Mouse (Mus musculus): ENCODE measurements at regions not wholly inside any gene's neighbourhood (a gene's known extent, or its start where the extent isn't known, plus 50 kb on each side); places are given as distances from the start of the nearest gene placed in this dataset.

GRCm38 (mm10) chr9:61315371-61316298 lies 56.5 kb upstream of the Tle3 start:
- no peak for TF ChIP-seq ZNF384 (IDR thresholded peaks at IDR 0.05; ENCODE audit: low read depth, low read length)
- no peak for TF ChIP-seq MAFK (IDR thresholded peaks at IDR 0.05; ENCODE audit: insufficient read depth, low read depth, low read length)
- TF ChIP-seq CHD2 (IDR thresholded peaks at IDR 0.05; ENCODE audit: low read depth, low read length) = no peak
- TF ChIP-seq HCFC1 (IDR thresholded peaks at IDR 0.05; ENCODE audit: borderline replicate concordance, insufficient read depth, low read length) = no peak
- no peak for TF ChIP-seq ZC3H11A (IDR thresholded peaks at IDR 0.05; ENCODE audit: borderline replicate concordance, low read depth, low read length)
- no peaks in the 10 kb centered on the region for H3K36me3 ChIP-seq (ENCODE audit: control insufficient read depth, insufficient read depth, low read length, poor library complexity, severe bottlenecking)
- no peak for DNase-seq (ENCODE audit: low read depth, low spot score)
- H3K4me1 ChIP-seq (ENCODE audit: control insufficient read depth in 2 of 2, insufficient read depth in 2 of 2, low read length in 2 of 2, poor library complexity in 1 of 2) = peaks cover 12 to 27% of the 10 kb centered on the region in 2 experiments
- H3K9ac ChIP-seq (ENCODE audit: insufficient read depth, low read depth, low read length, poor library complexity, severe bottlenecking) = peak overlapping the region; percentile 8; the same call in 1 of the 2 replicates
- no peaks in the 10 kb centered on the region for H3K9me3 ChIP-seq (ENCODE audit: control insufficient read depth, insufficient read depth, low read depth, low read length)
- no peak overlapping the region for H3K27ac ChIP-seq (ENCODE audit: insufficient read depth, low read depth, low read length, poor library complexity, severe bottlenecking)
- H3K4me3 ChIP-seq (ENCODE audit: insufficient read depth in 1 of 2, low read depth in 1 of 2, low read length in 2 of 2, poor library complexity in 1 of 2, severe bottlenecking in 1 of 2) = no peak overlapping the region
- in situ Hi-C loops (cut with MboI; ENCODE audit: low sequenced_read_pairs in 2 of 2, unreplicated experiment in 2 of 2) = no loop called here

GRCm38 (mm10) chr9:61316442-61316841 lies 55.7 kb upstream of the Tle3 start:
- in situ Hi-C loops (cut with MboI; ENCODE audit: low sequenced_read_pairs in 2 of 2, unreplicated experiment in 2 of 2) = no loop called here
- DNase-seq (ENCODE audit: low read depth, low spot score) = no peak
- Histone ChIP-seq H3K27ac (ENCODE audit: insufficient read depth, low read depth, low read length, poor library complexity, severe bottlenecking) (no peak overlapping the region), H3K9ac (ENCODE audit: insufficient read depth, low read depth, low read length, poor library complexity, severe bottlenecking) (no peak overlapping the region), H3K4me1 (ENCODE audit: control insufficient read depth in 2 of 2, insufficient read depth in 2 of 2, low read length in 2 of 2, poor library complexity in 1 of 2) (peaks cover 12 to 28% of the 10 kb centered on the region in 2 experiments), H3K4me3 (ENCODE audit: insufficient read depth in 1 of 2, low read depth in 1 of 2, low read length in 2 of 2, poor library complexity in 1 of 2, severe bottlenecking in 1 of 2) (no peak overlapping the region), H3K36me3 (ENCODE audit: control insufficient read depth, insufficient read depth, low read length, poor library complexity, severe bottlenecking) (no peaks in the 10 kb centered on the region), H3K9me3 (ENCODE audit: control insufficient read depth, insufficient read depth, low read depth, low read length) (no peaks in the 10 kb centered on the region)
- no peak for TF ChIP-seq ZC3H11A (IDR thresholded peaks at IDR 0.05; ENCODE audit: borderline replicate concordance, low read depth, low read length)
- no peak for TF ChIP-seq ZNF384 (IDR thresholded peaks at IDR 0.05; ENCODE audit: low read depth, low read length)
- TF ChIP-seq MAFK (IDR thresholded peaks at IDR 0.05; ENCODE audit: insufficient read depth, low read depth, low read length) = no peak
- TF ChIP-seq CHD2 (IDR thresholded peaks at IDR 0.05; ENCODE audit: low read depth, low read length) = no peak
- TF ChIP-seq HCFC1 (IDR thresholded peaks at IDR 0.05; ENCODE audit: borderline replicate concordance, insufficient read depth, low read length) = no peak

- H3K36me3 ChIP-seq (ENCODE audit: control insufficient read depth, insufficient read depth, low read length, poor library complexity, severe bottlenecking) = no peaks in the 10 kb centered on the region
- in situ Hi-C loops (cut with MboI; ENCODE audit: low sequenced_read_pairs in 2 of 2, unreplicated experiment in 2 of 2) = no loop called here
- DNase-seq (ENCODE audit: low read depth, low spot score) = no peak
- TF ChIP-seq CHD2 (IDR thresholded peaks at IDR 0.05; ENCODE audit: low read depth, low read length) (no peak), HCFC1 (IDR thresholded peaks at IDR 0.05; ENCODE audit: borderline replicate concordance, insufficient read depth, low read length) (no peak), ZC3H11A (IDR thresholded peaks at IDR 0.05; ENCODE audit: borderline replicate concordance, low read depth, low read length) (no peak), MAFK (IDR thresholded peaks at IDR 0.05; ENCODE audit: insufficient read depth, low read depth, low read length) (no peak), ZNF384 (IDR thresholded peaks at IDR 0.05; ENCODE audit: low read depth, low read length) (no peak)
- no peak overlapping the region for H3K27ac ChIP-seq (ENCODE audit: insufficient read depth, low read depth, low read length, poor library complexity, severe bottlenecking)
- H3K4me3 ChIP-seq (ENCODE audit: insufficient read depth in 1 of 2, low read depth in 1 of 2, low read length in 2 of 2, poor library complexity in 1 of 2, severe bottlenecking in 1 of 2) = no peak overlapping the region
- no peaks in the 10 kb centered on the region for H3K9me3 ChIP-seq (ENCODE audit: control insufficient read depth, insufficient read depth, low read depth, low read length)
- peaks cover 12 to 37% of the 10 kb centered on the region in 2 experiments for H3K4me1 ChIP-seq (ENCODE audit: control insufficient read depth in 2 of 2, insufficient read depth in 2 of 2, low read length in 2 of 2, poor library complexity in 1 of 2)
- no peak overlapping the region for H3K9ac ChIP-seq (ENCODE audit: insufficient read depth, low read depth, low read length, poor library complexity, severe bottlenecking)
These were observed 52.4 kb upstream of the Tle3 start for GRCm38 (mm10) chr9:61319721-61320120.

GRCm38 (mm10) chr9:61321314-61321713 lies 50.9 kb upstream of the Tle3 start:
- H3K27ac ChIP-seq (ENCODE audit: insufficient read depth, low read depth, low read length, poor library complexity, severe bottlenecking) = no peak overlapping the region
- no peak for TF ChIP-seq MAFK (IDR thresholded peaks at IDR 0.05; ENCODE audit: insufficient read depth, low read depth, low read length)
- TF ChIP-seq HCFC1 (IDR thresholded peaks at IDR 0.05; ENCODE audit: borderline replicate concordance, insufficient read depth, low read length) = no peak
- no peak for TF ChIP-seq ZC3H11A (IDR thresholded peaks at IDR 0.05; ENCODE audit: borderline replicate concordance, low read depth, low read length)
- no peak for DNase-seq (ENCODE audit: low read depth, low spot score)
- peaks cover 2 to 36% of the 10 kb centered on the region in 2 experiments; a peak in 3 of 4 replicates for H3K4me1 ChIP-seq (ENCODE audit: control insufficient read depth in 2 of 2, insufficient read depth in 2 of 2, low read length in 2 of 2, poor library complexity in 1 of 2)
- H3K4me3 ChIP-seq (ENCODE audit: insufficient read depth in 1 of 2, low read depth in 1 of 2, low read length in 2 of 2, poor library complexity in 1 of 2, severe bottlenecking in 1 of 2) = no peak overlapping the region
- no peak overlapping the region for H3K9ac ChIP-seq (ENCODE audit: insufficient read depth, low read depth, low read length, poor library complexity, severe bottlenecking)
- no peaks in the 10 kb centered on the region for H3K9me3 ChIP-seq (ENCODE audit: control insufficient read depth, insufficient read depth, low read depth, low read length)
- H3K36me3 ChIP-seq (ENCODE audit: control insufficient read depth, insufficient read depth, low read length, poor library complexity, severe bottlenecking) = no peaks in the 10 kb centered on the region; the same call in 1 of the 2 replicates
- in situ Hi-C loops (cut with MboI; ENCODE audit: low sequenced_read_pairs in 2 of 2, unreplicated experiment in 2 of 2) = no loop called here

All from ES-E14 (cell line).